Mouse (Mus musculus): ENCODE measurements around the gene Cand2.
A peak's percentile ranks its signal among the peaks of the same experiment; 100 is the strongest.

The Cand2 gene

DNA sequence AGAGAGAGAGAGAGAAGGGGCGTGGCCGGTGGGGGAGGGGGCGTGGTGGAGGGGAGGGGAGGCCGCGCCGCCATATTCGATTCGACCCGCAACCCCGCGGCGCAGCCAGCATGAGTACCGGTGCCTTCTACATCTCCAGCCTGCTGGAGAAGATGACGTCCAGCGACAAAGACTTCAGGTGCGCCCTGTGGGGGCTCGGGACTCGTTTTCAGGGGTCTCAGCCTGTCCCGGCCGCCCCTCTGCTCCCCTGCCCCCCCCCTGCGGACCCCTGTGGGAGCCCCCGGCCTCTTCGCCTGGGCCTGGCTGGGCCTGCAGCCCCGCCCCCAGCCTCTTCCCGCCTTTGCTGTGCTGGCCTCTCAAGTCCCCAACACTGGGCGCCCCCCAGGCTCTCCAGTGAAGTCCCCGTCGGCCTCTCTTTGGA is at the start of gene Cand2:
Gene Cand2, plus strand, starts transcription at position 38 of the 421 bp plus-strand sequence.
- no peak for TF ChIP-seq GATA4 (IDR thresholded peaks at IDR 0.05; ENCODE audit: insufficient replicate concordance, low read length)

GRCm38 (mm10) chr6:115727108-115727507 is 47.2 kb upstream of the Cand2 start:
- no peak for TF ChIP-seq GATA4 (IDR thresholded peaks at IDR 0.05; ENCODE audit: insufficient replicate concordance, low read length)

DNA sequence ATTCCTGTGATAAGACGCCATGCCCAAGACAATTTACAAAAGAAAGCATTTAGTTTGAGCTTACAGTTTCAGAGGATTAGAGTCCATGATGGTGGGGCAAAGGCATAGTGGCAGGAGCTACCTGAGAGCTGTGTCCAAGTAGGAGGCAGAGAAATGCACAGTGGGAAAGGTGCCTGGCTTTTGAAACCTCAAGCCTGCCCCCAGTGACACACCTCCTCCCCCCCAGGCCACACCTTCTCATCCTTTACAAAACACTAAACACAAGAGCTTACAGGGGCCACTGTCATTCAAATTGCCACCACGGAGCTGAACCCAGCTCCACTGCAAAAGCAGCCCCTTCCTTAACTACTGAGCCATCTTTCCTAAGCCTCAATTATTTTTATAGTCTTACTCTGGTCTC is 46.8 kb upstream of the Cand2 start:
- no peak for TF ChIP-seq GATA4 (IDR thresholded peaks at IDR 0.05; ENCODE audit: insufficient replicate concordance, low read length)

DNA sequence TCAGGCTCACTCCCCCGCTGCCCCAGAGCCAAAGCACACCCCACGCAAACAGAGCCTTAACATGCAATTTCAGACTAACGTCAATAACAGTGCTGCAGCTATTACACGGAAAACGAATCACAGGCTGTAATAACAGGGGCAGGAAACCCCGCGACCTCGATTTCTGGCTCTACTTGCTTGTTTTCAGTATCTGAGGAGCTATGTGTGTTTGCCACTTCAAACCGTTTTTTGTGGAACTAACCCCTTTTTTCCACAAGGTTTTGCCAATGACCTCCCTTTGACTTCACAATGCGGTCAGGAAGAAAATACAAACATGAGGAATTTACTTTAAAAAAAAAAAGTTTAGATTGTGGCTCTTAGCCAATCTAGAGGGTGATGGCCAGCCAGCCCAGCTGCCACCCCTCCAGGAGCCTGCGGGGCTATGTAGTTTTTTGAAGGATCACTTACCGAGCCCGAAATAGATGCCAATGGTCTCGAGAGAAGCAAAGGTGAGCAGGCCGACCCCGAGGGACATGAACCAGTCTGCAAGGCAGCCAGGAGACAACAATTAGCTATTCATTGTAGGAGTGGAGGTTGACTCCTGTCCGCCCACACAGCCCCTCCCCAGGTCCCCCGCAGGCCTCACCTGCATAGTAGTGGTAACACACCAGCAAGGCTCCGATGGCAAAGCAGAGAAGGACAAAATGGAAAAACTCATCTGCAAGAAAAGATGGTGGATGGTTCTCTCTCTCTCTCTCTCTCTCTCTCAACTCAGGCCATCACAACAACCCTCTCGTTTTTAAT is 43.6 kb upstream of the Cand2 start:
- TF ChIP-seq GATA4 (IDR thresholded peaks at IDR 0.05; ENCODE audit: insufficient replicate concordance, low read length): no peak

DNA sequence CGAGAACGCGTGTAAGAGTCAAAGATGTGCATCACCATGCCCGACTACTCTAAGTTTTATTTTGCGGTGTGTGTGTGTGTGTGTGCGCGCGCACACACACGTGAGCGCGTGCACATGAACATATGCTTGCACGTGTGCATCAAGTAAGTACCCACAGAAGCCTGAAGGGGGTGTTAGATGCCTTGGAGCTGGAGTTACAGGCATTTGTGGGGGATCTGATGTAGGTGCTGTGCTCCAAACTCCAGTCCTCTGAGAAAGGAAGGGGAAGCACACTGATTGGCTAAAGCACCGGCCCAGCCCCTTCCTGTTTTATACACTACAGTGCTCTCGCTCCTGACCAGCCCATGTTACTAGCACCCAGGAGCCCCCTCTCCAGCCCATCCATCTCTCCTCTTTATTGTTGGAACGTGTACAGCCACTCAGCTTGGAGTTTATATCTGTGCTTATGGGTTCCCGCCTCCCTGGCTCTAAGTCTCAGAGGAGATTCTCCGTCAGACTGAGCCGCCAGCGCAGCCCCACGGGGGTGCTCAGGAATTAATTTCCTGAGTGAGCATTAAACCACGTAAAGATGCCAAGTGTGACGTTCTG is 41.9 kb upstream of the Cand2 start:
- no peak for TF ChIP-seq GATA4 (IDR thresholded peaks at IDR 0.05; ENCODE audit: insufficient replicate concordance, low read length)

DNA sequence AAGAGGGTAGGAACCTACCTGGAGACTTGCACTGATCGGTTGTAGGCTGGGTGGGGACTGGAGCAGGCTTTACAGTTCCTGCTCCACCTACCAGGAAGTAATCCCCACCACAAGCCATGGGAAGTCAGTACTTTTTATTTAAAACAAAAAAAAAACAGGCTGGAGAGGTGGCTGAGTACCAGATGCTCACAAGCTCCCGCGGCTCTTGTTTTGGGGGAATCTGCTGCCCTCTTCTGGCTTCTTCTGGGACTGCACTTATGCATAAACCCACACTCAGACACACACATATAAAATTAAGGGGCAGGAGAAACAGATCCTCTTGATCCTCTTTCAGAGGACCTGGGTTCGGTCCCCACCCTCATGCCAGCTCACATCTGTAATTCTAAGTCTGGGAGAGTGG is 39.4 kb upstream of the Cand2 start:
- TF ChIP-seq GATA4 (IDR thresholded peaks at IDR 0.05; ENCODE audit: insufficient replicate concordance, low read length): no peak

- TF ChIP-seq GATA4 (IDR thresholded peaks at IDR 0.05; ENCODE audit: insufficient replicate concordance, low read length): no peak
These were observed 35.3 kb upstream of the Cand2 start for GRCm38 (mm10) chr6:115739056-115739455.

- TF ChIP-seq GATA4 (IDR thresholded peaks at IDR 0.05; ENCODE audit: insufficient replicate concordance, low read length): no peak
These were observed 30.8 kb upstream of the Cand2 start for GRCm38 (mm10) chr6:115743569-115743968.

GRCm38 (mm10) chr6:115746326-115746725 is 28.0 kb upstream of the Cand2 start:
- no peak for TF ChIP-seq GATA4 (IDR thresholded peaks at IDR 0.05; ENCODE audit: insufficient replicate concordance, low read length)

DNA sequence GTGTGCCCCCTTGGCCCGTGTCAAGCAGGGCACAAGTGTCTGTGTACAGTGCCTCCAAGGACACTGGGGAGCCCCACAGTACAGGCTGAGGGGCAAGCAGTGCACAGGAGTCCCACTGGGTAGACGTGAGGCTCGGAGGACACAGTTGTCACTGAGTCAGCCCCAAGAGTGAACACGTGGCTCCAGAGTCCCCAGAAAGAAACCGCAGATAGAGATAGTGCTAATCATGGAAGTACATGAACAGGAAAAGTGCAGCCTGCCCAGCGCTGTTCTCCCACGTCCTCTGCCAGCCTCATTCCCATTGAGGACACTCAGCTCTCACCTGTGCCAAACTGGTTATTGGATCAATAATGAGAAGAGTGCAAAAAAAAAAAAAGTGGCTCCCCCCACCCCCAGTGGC is 18.8 kb upstream of the Cand2 start:
- TF ChIP-seq GATA4 (IDR thresholded peaks at IDR 0.05; ENCODE audit: insufficient replicate concordance, low read length): no peak

GRCm38 (mm10) chr6:115758981-115759435 is 15.3 kb upstream of the Cand2 start:
- no peak for TF ChIP-seq GATA4 (IDR thresholded peaks at IDR 0.05; ENCODE audit: insufficient replicate concordance, low read length)

DNA sequence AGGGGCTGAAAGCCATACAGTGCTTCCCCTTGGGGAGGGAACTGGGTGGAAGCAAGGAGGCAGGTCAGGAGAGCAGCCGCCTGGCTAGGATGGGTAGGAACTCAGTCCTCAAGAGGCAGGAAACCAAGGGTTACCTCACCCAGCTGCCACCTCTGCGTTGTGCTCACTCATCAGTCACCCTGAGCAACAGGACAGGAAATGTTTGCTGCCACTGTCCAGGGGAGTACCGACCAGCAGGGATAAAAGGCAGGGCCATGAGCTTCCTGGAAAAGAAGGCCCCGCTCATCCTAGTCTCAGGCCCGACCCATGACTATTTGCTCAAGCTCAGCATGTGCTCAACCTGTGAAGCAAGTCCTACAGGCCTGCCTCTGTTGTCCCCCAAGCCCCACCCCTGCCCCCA is 14.9 kb upstream of the Cand2 start:
- TF ChIP-seq GATA4 (IDR thresholded peaks at IDR 0.05; ENCODE audit: insufficient replicate concordance, low read length): no peak

DNA sequence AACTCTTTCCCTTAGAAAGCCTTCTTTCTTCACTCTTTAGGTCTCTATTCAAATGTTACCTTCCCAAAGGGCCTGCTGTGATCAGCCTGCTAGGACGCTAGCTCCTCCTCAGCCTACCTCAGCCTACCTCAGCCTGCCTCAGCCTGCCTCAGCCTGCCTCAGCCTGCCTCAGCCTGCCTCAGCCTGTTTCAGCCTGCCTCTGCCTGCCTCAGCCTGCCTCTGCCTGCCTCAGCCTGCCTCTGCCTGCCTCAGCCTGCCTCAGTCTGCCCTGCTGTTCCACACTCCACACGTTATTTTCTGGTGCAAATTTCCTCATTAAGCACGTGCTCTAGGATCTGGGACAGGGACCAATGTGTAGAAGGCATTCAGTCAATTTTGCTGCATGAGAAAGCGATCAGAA is 14.2 kb upstream of the Cand2 start:
- no peak for TF ChIP-seq GATA4 (IDR thresholded peaks at IDR 0.05; ENCODE audit: insufficient replicate concordance, low read length)

- no peak for TF ChIP-seq GATA4 (IDR thresholded peaks at IDR 0.05; ENCODE audit: insufficient replicate concordance, low read length)
These were observed 13.4 kb upstream of the Cand2 start for GRCm38 (mm10) chr6:115760982-115761381.

GRCm38 (mm10) chr6:115761995-115762756 is 12.2 kb upstream of the Cand2 start, which contains the start of gene Tmem40:
Gene Tmem40, minus strand, starts transcription at chr6:115762410.
- no peak for TF ChIP-seq GATA4 (IDR thresholded peaks at IDR 0.05; ENCODE audit: insufficient replicate concordance, low read length)

DNA sequence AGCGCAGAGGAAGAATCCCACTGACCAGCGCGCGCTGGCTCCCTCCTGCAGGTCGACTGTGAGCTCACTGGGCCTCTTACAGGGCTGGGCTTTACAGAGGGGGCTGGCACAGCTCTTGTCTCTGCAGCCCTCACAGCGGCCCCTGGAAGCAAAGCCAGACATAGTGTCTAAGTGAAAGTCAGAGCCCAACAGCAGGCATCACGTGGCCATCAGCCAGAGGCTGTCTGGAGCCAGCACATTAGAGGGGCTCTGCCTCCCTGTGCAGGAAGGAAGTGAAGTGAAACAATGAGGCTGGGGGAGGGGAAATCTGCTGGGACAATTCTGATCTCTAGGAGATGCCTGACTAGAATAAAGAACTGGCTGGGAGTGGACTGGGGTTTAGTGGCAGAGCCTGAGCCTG is 10.2 kb upstream of the Cand2 start:
- TF ChIP-seq GATA4 (IDR thresholded peaks at IDR 0.05; ENCODE audit: insufficient replicate concordance, low read length): peak; percentile 31; the same call in 1 of the 2 replicates
